ENCODE assay signal across 9 mouse cellular contexts in the genomic region with DNA sequence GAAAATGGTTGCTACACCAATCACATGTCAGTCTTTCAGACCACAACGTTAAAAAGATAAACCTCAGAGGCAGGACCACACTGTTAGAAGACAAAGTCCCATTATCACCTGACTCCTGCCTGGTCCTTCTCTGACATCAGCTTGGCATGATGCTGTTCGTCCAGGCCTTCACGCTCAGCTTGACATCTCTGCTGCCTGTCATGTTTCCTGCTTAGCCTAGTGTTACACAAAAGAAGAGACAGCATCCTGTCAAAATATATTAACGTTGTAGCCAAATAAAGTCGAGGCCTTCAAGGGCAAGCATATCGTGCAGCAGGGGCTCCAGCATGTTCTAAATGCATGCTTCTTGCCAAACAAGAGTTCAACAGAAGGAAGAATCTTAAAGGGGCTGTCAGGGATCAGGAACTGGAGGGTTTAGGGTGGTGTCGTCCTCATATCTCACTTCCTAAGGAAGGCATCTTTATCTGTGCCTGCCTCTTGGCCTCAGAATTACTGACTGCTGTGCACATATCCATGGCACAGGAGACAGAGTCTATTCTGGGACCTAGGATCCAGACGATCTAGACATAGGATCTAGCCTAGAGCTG.
"Had no signal": no experiment of that assay in that cellular context is flagged by ENCODE, and none has a peak within 500 bp of the region (broad histone marks: within the 10 kb centered on the region; RNA-seq: fewer than 3 reads in every experiment).

No protein-coding gene starts in this region.

- H3K9me3 ChIP-seq: limb, embryonic 12.5 days; liver, embryonic 13.5 days; midbrain, embryonic 15.5 days had no signal

- H3K27ac ChIP-seq: left cerebral cortex, adult 2 months; limb, embryonic 12.5 days; liver, embryonic 13.5 days; midbrain, embryonic 15.5 days; stomach, postnatal 0 days had no signal

- H3K4me1 ChIP-seq: limb, embryonic 12.5 days; liver, embryonic 13.5 days; midbrain, embryonic 15.5 days had no signal

- H3K4me2 ChIP-seq: limb, embryonic 12.5 days; liver, embryonic 13.5 days; midbrain, embryonic 15.5 days had no signal

- ATAC-seq: liver, postnatal 0 days; midbrain, embryonic 15.5 days had no signal

- H3K36me3 ChIP-seq: limb, embryonic 12.5 days; liver, embryonic 13.5 days; midbrain, embryonic 15.5 days had no signal

- H3K4me3 ChIP-seq: left cerebral cortex, adult 2 months; limb, embryonic 12.5 days; liver, embryonic 13.5 days; midbrain, embryonic 15.5 days had no signal

- H3K9ac ChIP-seq: limb, embryonic 12.5 days; liver, embryonic 13.5 days; liver, postnatal 0 days; midbrain, embryonic 15.5 days had no signal

- H3K27me3 ChIP-seq: limb, embryonic 12.5 days; liver, embryonic 13.5 days; midbrain, embryonic 15.5 days had no signal

- DNase-seq: kidney, adult 8-10 months; kidney, postnatal 25 days; liver; liver, embryonic 13.5 days; liver, postnatal 0 days had no signal
